Mouse (Mus musculus) adrenal gland, postnatal 10 days (tissue): ENCODE measurements around the gene Nkiras2. TPM values are rescaled to one million over a fixed set of nuclear protein-coding genes. Genes with fewer than 3 reads are reported as not detected.
A peak's percentile ranks its signal among the peaks of the same experiment; 100 is the strongest.
"Not testable (repeated sequence)": the region's sequence is repeated elsewhere in the genome, so short reads cannot be mapped to it uniquely, and the experiment has no call there.

Source experiments
- DNase-seq: peaks from one replicate; pipeline ENCODE4 v3.0.0; 2021; ENCODE audit warnings: mixed read lengths
- total RNA-seq, 2 experiments: library from RNA; stranded (reverse); gene quantifications; 2 replicates each; pipeline ENCODE4 v1.2.3; 2021

Gene Nkiras2
- total RNA-seq, 2 experiments from 2014 or later: 44.9 to 54.3 TPM

GRCm38 (mm10) chr11:100628862-100629352 is 9.9 kb downstream of the Nkiras2 start:
- DNase-seq: no peak

GRCm38 (mm10) chr11:100634530-100634929 is 15.5 kb downstream of the Nkiras2 start:
- no peak for DNase-seq

GRCm38 (mm10) chr11:100640159-100640906 is 21.3 kb downstream of the Nkiras2 start:
- peak; percentile 55 for DNase-seq

GRCm38 (mm10) chr11:100643612-100644575 is 24.9 kb downstream of the Nkiras2 start:
- DNase-seq: peak; percentile 61

GRCm38 (mm10) chr11:100646265-100646664 is 27.2 kb downstream of the Nkiras2 start:
- DNase-seq: peak; percentile 68

GRCm38 (mm10) chr11:100648405-100648804 is 29.4 kb downstream of the Nkiras2 start:
- no peak for DNase-seq

GRCm38 (mm10) chr11:100651205-100651604 is 32.2 kb downstream of the Nkiras2 start:
- no peak for DNase-seq

GRCm38 (mm10) chr11:100651748-100652147 is 32.7 kb downstream of the Nkiras2 start:
- DNase-seq: peak; percentile 63

GRCm38 (mm10) chr11:100655589-100655988 is 36.5 kb downstream of the Nkiras2 start:
- not testable (repeated sequence) for DNase-seq

- no peak for DNase-seq
Observed at GRCm38 (mm10) chr11:100656458-100656857, 37.4 kb downstream of the Nkiras2 start.

- no peak for DNase-seq
Observed at GRCm38 (mm10) chr11:100659806-100660205, 40.8 kb downstream of the Nkiras2 start.

- DNase-seq: no peak
Observed at GRCm38 (mm10) chr11:100671049-100671448, 52.0 kb downstream of the Nkiras2 start.

GRCm38 (mm10) chr11:100671956-100672355 is 52.9 kb downstream of the Nkiras2 start:
- DNase-seq: no peak

- DNase-seq: peak; percentile 72
Observed at GRCm38 (mm10) chr11:100673169-100673568, 54.1 kb downstream of the Nkiras2 start.

Other genes starting within 250 kb of the Nkiras2 start
- 10 to 100 TPM; 89.6 to 99.0 TPM for gene Jup, start 221.5 kb upstream of the Nkiras2 start, total RNA-seq
- gene P3h4, start 204.4 kb upstream of the Nkiras2 start, total RNA-seq: 10 to 100 TPM; 29.4 to 30.1 TPM
- 10 to 100 TPM; 46.5 to 49.1 TPM for gene Fkbp10, start 203.5 kb upstream of the Nkiras2 start, total RNA-seq
- gene Nt5c3b, start 177.4 kb upstream of the Nkiras2 start, total RNA-seq: 10 to 100 TPM; 42.6 to 54.8 TPM
- 1 to 10 TPM in 1 of 2 experiments, under 1 TPM in 1; 0.81 to 2.1 TPM for gene Klhl10, start 177.3 kb upstream of the Nkiras2 start, total RNA-seq
- 10 to 100 TPM; 35.0 to 36.3 TPM for gene Klhl11, start 146.5 kb upstream of the Nkiras2 start, total RNA-seq
- 100 to 1,000 TPM; 380 to 552 TPM for gene Acly, start 91.2 kb upstream of the Nkiras2 start, total RNA-seq
- gene Ttc25, start 73.6 kb upstream of the Nkiras2 start, total RNA-seq: 1 to 10 TPM; 1.4 to 1.6 TPM
- gene Cnp, start 44.3 kb upstream of the Nkiras2 start, total RNA-seq: 10 to 100 TPM; 32.9 to 35.7 TPM
- gene Dnajc7, start 924 bp downstream of the Nkiras2 start, total RNA-seq: 100 to 1,000 TPM; 212 to 265 TPM
- under 1 TPM; 0.42 to 0.67 TPM for gene Zfp385c, start 73.2 kb downstream of the Nkiras2 start, total RNA-seq
- gene Dhx58, start 85.0 kb downstream of the Nkiras2 start, total RNA-seq: 1 to 10 TPM; 6.0 to 9.4 TPM
- gene Kat2a, start 93.2 kb downstream of the Nkiras2 start, total RNA-seq: 10 to 100 TPM; 33.1 to 42.4 TPM
- under 1 TPM in 1 of 2 experiments, not detected in 1; 0.64 TPM for gene Hspb9, start 94.6 kb downstream of the Nkiras2 start, total RNA-seq
- 100 to 1,000 TPM; 182 to 183 TPM for gene Rab5c, start 119.0 kb downstream of the Nkiras2 start, total RNA-seq
- gene Kcnh4, start 140.7 kb downstream of the Nkiras2 start, total RNA-seq: under 1 TPM; 0.12 to 0.15 TPM
- gene Hcrt, start 143.7 kb downstream of the Nkiras2 start, total RNA-seq: not detected
- gene Ghdc, start 151.7 kb downstream of the Nkiras2 start, total RNA-seq: 10 to 100 TPM; 14.1 to 15.7 TPM
- 10 to 100 TPM; 60.7 to 72.7 TPM for gene Stat5b, start 231.5 kb downstream of the Nkiras2 start, total RNA-seq
- gene Stat5a, start 240.1 kb downstream of the Nkiras2 start, total RNA-seq: 10 to 100 TPM; 37.1 to 52.7 TPM